Mouse (Mus musculus): Measurements from ENCODE around the gene Bcl7c. TPM values are rescaled to one million over a fixed set of nuclear protein-coding genes. Genes with fewer than 3 reads are reported as not detected.
"Not testable (repeated sequence)": the region's sequence is repeated elsewhere in the genome, so short reads cannot be mapped to it uniquely, and the experiment has no call there.

Gene Bcl7c
- total and polyA plus RNA-seq, 2 experiments from 2014 or later = 48.8 to 86.8 TPM

DNA sequence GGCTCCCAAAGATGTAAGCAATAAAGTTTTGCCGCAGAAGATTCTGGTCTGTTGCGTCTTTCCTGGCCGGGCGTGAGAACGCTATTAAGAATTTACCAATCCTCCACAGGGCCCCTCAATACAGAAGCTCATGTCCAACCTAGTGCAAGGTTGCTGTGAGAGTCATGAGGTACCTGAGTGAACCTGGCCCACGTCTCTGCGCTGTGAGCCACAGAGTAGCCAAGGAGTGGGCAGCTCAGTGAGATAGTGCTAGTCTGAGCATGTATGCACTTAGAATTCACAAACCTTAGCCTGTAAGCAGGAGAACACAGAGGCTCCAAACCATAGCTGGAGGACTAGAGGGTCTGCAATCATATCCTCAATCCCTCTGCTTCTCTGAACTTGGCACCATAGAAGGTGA is 82.7 kb downstream of the Bcl7c start:
- Histone ChIP-seq H3K36me3 (ENCODE audit: insufficient read depth, low read length) (no peaks in the 10 kb centered on the region), H3K27me3 (ENCODE audit: insufficient read depth, low read length) (no peaks in the 10 kb centered on the region), H3K4me3 (ENCODE audit: low read length) (no peak overlapping the region), H3K27ac (no peak overlapping the region), H3K9ac (replicated peaks; ENCODE audit: low read length) (no peak overlapping the region), H3K9me3 (ENCODE audit: low read length) (no peaks in the 10 kb centered on the region), H3K4me1 (ENCODE audit: insufficient read depth, low read length) (no peaks in the 10 kb centered on the region), H3K4me2 (ENCODE audit: low read depth, low read length) (no peak overlapping the region)
- no peak for DNase-seq (ENCODE audit: low spot score)
- TF ChIP-seq CTCF (IDR thresholded peaks at IDR 0.05; ENCODE audit: low read depth) = no peak
- no peak for ATAC-seq
- 95% methylated on average over 7 of the region's 7 CpGs for WGBS

DNA sequence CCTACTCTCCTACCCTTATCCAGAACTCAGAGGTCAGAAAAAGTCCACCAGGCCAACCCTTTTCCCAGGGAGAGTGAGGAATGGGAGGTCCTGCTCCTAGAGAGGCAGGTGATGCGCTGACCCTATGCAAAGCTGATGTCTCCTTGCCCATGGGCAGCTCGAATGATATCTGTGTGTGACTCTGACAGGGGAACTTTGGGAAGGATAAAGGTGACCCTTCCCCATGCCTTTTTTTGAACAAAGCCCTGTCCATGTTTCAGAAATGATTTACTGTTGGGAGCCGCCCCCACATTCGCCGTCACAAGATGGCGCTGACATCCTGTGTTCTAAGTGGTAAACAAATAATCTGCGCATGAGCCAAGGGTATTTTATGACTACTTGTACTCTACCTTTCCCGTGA is 90.3 kb downstream of the Bcl7c start:
- not testable (repeated sequence) for H3K36me3 ChIP-seq (ENCODE audit: insufficient read depth, low read length); ATAC-seq; DNase-seq (ENCODE audit: low spot score); H3K27ac ChIP-seq; H3K9ac ChIP-seq (replicated peaks; ENCODE audit: low read length); H3K9me3 ChIP-seq (ENCODE audit: low read length); H3K4me2 ChIP-seq (ENCODE audit: low read depth, low read length); H3K4me3 ChIP-seq (ENCODE audit: low read length); H3K27me3 ChIP-seq (ENCODE audit: insufficient read depth, low read length)
- 87% methylated on average over 7 of the region's 8 CpGs for WGBS
- H3K4me1 ChIP-seq (ENCODE audit: insufficient read depth, low read length) = peaks cover 12% of the 10 kb centered on the region

DNA sequence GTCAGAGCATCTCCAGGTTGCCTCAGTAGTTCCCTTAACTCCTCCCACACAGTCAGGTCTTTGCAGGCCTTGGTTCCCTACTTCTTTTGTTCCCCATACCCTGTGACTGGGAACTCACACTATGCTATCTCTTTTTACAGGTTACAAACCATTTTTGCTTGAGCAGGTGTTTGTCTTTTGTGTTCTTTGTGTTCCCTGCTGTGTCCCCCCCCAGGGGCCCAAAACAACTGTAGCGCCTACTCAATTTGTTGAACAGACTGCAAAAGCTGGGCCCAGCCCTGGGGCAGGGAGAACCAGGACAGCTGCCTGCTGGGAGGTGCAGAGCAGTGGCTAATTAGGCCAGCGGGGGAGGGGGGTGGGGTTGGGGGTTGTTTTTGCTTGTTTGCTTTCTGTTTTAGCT is 90.8 kb downstream of the Bcl7c start:
- Histone ChIP-seq H3K36me3 (ENCODE audit: insufficient read depth, low read length) (no peaks in the 10 kb centered on the region), H3K4me1 (ENCODE audit: insufficient read depth, low read length) (peaks cover 12% of the 10 kb centered on the region), H3K27ac (no peak overlapping the region), H3K4me3 (ENCODE audit: low read length) (no peak overlapping the region), H3K9me3 (ENCODE audit: low read length) (no peaks in the 10 kb centered on the region), H3K27me3 (ENCODE audit: insufficient read depth, low read length) (no peaks in the 10 kb centered on the region), H3K9ac (replicated peaks; ENCODE audit: low read length) (no peak overlapping the region), H3K4me2 (ENCODE audit: low read depth, low read length) (no peak overlapping the region)
- WGBS = 40% methylated on average over 2 of the region's 2 CpGs
- ATAC-seq (no peak), DNase-seq (ENCODE audit: low spot score) (no peak)
- TF ChIP-seq CTCF (IDR thresholded peaks at IDR 0.05; ENCODE audit: low read depth) = no peak

DNA sequence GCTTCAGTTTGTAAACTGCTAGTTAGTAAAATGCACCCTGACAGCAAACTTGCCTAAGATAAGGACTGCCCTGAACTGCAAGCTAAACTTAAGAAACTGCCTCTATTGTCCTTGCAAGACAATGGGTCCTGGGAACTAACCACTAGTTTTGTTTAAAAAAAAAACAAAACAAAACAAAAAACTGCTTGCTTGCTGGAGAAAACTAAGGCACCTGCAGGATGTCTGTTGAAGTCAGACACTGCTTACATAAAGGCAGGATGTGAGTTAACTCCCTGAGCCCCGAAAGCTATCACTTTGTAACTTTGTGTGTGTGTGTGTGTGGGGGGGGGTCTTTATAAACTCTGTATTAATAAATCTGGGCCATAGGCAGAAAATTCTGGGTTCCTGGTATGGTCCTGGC is 91.9 kb downstream of the Bcl7c start:
- DNase-seq (ENCODE audit: low spot score) (no peak), ATAC-seq (no peak)
- H3K4me3 ChIP-seq (ENCODE audit: low read length) = no peak overlapping the region
- H3K4me1 ChIP-seq (ENCODE audit: insufficient read depth, low read length) = peaks cover 12% of the 10 kb centered on the region
- no peak overlapping the region for H3K4me2 ChIP-seq (ENCODE audit: low read depth, low read length)
- no peaks in the 10 kb centered on the region for H3K27me3 ChIP-seq (ENCODE audit: insufficient read depth, low read length)
- TF ChIP-seq CTCF (IDR thresholded peaks at IDR 0.05; ENCODE audit: low read depth) = no peak
- H3K9ac ChIP-seq (replicated peaks; ENCODE audit: low read length) = no peak overlapping the region; the same call in 1 of the 2 replicates
- 81% methylated on average over 1 of the region's 1 CpGs for WGBS
- H3K36me3 ChIP-seq (ENCODE audit: insufficient read depth, low read length) = peaks cover 5% of the 10 kb centered on the region; the same call in 1 of the 2 replicates
- H3K9me3 ChIP-seq (ENCODE audit: low read length) = no peaks in the 10 kb centered on the region
- no peak overlapping the region for H3K27ac ChIP-seq

DNA sequence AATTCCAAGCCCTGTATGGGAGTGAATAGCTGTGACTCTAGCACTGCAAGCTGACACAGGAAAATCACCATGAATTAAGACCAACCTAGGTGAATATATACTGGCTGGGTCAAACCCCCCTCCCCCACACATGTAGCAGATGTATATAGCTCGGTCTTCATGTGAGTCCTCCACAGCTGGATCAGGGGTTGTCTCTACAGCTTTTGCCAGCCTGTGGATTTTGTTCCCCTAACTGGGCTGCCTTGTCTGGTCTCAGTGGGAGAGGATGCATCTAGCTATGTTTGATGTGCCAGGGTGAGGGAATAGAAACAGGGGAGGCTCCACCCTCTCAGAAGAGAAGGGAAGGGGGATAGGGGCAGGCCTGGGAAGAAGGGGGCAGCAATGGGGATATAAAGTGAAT is 92.4 kb downstream of the Bcl7c start:
- DNase-seq (ENCODE audit: low spot score) (no peak), ATAC-seq (no peak)
- Histone ChIP-seq H3K36me3 (ENCODE audit: insufficient read depth, low read length) (peaks cover 11% of the 10 kb centered on the region; the same call in 1 of the 2 replicates), H3K4me2 (ENCODE audit: low read depth, low read length) (peak overlapping the region; percentile 73), H3K9me3 (ENCODE audit: low read length) (no peaks in the 10 kb centered on the region), H3K4me1 (ENCODE audit: insufficient read depth, low read length) (peaks cover 12% of the 10 kb centered on the region), H3K9ac (replicated peaks; ENCODE audit: low read length) (no peak overlapping the region; the same call in 1 of the 2 replicates), H3K27me3 (ENCODE audit: insufficient read depth, low read length) (no peaks in the 10 kb centered on the region), H3K27ac (0 out of 2 replicates have a peak overlapping the region, but pooled peaks have one; percentile 90), H3K4me3 (ENCODE audit: low read length) (peak overlapping the region; percentile 100; the same call in 1 of the 2 replicates)
- WGBS = 42% methylated on average over 1 of the region's 1 CpGs
- TF ChIP-seq CTCF (IDR thresholded peaks at IDR 0.05; ENCODE audit: low read depth) = no peak

DNA sequence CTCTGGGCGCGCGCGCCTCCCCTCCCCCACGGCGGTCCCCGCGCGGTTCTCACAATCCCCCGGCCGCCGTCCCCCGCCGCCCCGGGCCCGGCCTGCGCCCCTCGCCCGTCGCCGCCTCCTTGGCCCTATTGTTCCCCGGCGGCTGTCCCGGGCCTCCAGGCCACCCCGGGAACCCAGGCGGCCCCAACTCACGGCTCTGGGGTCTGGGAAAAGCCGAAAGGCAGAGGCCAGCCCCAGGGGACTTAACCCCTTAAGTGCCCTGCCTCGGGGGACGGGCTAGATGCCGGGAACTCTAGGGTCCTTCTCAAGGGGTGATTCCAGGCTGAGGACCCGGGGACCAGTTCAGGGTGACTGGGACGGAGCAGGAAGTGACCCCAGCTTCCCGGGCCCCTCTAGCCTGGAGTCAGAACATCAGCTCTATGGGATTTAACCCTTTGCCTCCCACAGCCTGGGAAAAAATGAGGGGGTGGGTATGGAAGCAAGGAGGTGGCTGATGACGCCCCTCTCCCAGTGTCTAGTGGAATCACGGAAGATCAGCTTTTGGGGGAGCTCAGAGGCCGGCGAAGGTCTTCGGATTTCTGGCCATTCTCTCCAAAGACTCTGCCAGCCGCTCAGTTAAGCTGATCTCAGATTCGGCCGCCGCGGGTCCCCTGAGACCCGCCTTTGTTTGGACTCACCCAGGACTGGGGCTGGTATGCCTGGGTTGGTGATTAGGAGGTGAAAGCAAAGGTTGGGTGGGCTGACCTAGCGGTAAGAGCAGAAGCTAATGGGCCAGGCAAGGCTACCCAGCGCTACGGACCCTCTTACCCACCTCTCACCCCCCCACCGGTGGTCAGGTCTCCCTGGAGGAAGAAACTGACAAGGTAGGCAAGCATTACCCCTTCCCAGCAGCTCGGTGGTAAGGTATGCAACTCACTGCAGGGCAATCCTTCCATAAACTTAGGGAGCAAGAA is 93.6 kb downstream of the Bcl7c start, which contains the start of gene Zfp629:
Gene Zfp629, minus strand, starts transcription at position 907 of the 953 bp plus-strand sequence.
- Histone ChIP-seq H3K27me3 (ENCODE audit: insufficient read depth, low read length) (no peaks in the 10 kb centered on the region), H3K9me3 (ENCODE audit: low read length) (no peaks in the 10 kb centered on the region), H3K9ac (replicated peaks; ENCODE audit: low read length) (peak within 1 kb of the TSS; percentile 97), H3K4me1 (ENCODE audit: insufficient read depth, low read length) (peaks cover 12% of the 10 kb centered on the region), H3K36me3 (ENCODE audit: insufficient read depth, low read length) (peaks cover 22% of the 10 kb centered on the region), H3K4me3 (ENCODE audit: low read length) (peak within 1 kb of the TSS; percentile 100), H3K4me2 (ENCODE audit: low read depth, low read length) (peak within 1 kb of the TSS; percentile 73), H3K27ac (peak within 1 kb of the TSS; percentile 90)
- under 1% methylated on average over 47 of the region's 50 CpGs for WGBS
- ATAC-seq (peak; percentile 94), DNase-seq (ENCODE audit: low spot score) (peak; percentile 96)
- TF ChIP-seq CTCF (IDR thresholded peaks at IDR 0.05; ENCODE audit: low read depth) = no peak

DNA sequence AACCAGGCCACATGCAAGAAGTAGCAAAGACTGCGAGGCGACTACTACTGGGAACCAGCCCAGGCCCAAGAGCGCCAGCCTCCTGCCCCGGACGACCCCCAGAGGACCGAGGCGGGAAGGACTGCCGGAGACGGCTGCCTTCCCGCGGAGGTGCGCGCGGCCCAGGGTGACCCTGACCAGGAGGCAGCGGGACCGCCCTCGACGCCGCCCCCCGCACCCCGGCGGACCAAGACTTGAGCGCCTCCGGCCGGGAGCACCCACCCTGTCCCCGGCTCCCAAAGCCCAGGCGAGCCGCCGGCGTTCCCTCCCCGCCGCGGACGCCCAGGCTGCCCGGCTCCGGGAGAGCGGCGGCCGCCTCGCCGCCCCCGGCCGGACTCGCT is 94.2 kb downstream of the Bcl7c start:
- peak; percentile 33 for DNase-seq (ENCODE audit: low spot score)
- TF ChIP-seq CTCF (IDR thresholded peaks at IDR 0.05; ENCODE audit: low read depth) = no peak
- peak overlapping the region; percentile 90 for H3K27ac ChIP-seq

More for the DNA sequence above, 94.2 kb downstream of the Bcl7c start:
- peaks cover 12% of the 10 kb centered on the region for H3K4me1 ChIP-seq (ENCODE audit: insufficient read depth, low read length)
- H3K4me2 ChIP-seq (ENCODE audit: low read depth, low read length) = peak overlapping the region; percentile 73
- H3K9ac ChIP-seq (replicated peaks; ENCODE audit: low read length) = peak overlapping the region; percentile 97
- 0% methylated on average over 27 of the region's 44 CpGs for WGBS
- peak overlapping the region; percentile 100 for H3K4me3 ChIP-seq (ENCODE audit: low read length)
- no peaks in the 10 kb centered on the region for H3K27me3 ChIP-seq (ENCODE audit: insufficient read depth, low read length)
- ATAC-seq = peak; percentile 30; the same call in 1 of the 2 replicates
- peaks cover 29% of the 10 kb centered on the region for H3K36me3 ChIP-seq (ENCODE audit: insufficient read depth, low read length)
- no peaks in the 10 kb centered on the region for H3K9me3 ChIP-seq (ENCODE audit: low read length)
